Mouse (Mus musculus) neural tube, embryonic 10.5 days (tissue): ENCODE measurements around the gene B4galt3.

Experiments used
- DNase-seq: peaks from one replicate; pipeline ENCODE4 v3.0.0-alpha.2; 2017; ENCODE audit warnings: low spot score; ENCODE audit errors: extremely low spot score

The B4galt3 gene

DNA sequence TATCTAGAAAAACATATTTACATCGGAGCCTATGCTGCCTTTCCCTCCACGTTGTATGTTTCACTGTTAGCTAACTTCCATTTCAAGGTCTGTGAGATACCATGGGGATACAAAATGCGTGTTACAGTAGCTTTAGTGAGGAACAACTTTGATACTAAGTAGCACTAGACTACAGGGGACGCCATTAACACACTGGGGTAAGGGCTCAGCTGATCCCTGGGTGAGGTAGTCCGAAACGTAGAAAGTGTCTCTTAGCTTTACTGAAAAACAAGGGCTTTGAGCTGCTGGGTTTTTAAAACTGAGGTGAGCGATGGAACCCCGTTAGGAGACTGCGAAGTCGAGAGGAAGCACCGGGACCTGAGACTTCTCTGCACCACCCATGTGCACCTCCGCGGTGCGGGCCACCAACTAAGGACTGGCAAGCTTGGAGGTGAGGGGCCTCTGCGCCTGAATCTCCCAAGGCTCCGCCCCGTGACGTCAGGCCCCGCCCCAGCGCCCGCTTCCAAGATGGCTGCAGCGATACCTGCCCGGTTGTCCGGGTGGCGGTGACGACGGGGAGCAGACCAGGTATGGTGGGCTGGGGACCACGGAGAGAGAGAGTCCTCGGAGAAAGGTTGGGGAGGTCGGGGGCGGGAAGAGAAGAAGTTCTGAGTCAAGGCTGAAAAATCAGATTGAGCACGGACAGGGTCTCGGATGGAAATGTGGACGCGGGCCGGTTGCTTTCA is at the start of gene B4galt3:
Gene B4galt3, plus strand, starts transcription at position 481 of the 725 bp plus-strand sequence.
- DNase-seq: peak; percentile 96

DNA sequence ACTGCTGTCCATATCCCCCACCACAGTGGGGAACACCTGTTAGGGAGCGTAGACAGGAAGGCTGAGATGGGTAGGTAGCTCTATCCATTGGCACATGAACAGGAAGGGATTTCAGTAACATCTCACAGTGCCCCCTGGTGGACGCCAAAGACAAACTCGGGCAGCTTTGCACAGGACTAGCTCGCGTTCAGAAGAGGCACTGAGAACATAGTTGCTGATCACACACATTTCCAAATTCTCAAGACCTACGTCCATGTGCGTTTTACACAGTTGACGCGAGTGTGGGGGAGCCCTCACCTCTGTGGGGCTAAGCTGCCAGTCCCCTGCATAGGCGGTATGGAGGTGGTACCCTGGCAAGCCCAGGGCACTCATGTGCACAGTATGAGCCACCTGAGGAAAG is 49.3 kb upstream of the B4galt3 start:
- peak; percentile 87 for DNase-seq

GRCm38 (mm10) chr1:171221281-171222193 is 48.6 kb upstream of the B4galt3 start:
- DNase-seq: no peak

DNA sequence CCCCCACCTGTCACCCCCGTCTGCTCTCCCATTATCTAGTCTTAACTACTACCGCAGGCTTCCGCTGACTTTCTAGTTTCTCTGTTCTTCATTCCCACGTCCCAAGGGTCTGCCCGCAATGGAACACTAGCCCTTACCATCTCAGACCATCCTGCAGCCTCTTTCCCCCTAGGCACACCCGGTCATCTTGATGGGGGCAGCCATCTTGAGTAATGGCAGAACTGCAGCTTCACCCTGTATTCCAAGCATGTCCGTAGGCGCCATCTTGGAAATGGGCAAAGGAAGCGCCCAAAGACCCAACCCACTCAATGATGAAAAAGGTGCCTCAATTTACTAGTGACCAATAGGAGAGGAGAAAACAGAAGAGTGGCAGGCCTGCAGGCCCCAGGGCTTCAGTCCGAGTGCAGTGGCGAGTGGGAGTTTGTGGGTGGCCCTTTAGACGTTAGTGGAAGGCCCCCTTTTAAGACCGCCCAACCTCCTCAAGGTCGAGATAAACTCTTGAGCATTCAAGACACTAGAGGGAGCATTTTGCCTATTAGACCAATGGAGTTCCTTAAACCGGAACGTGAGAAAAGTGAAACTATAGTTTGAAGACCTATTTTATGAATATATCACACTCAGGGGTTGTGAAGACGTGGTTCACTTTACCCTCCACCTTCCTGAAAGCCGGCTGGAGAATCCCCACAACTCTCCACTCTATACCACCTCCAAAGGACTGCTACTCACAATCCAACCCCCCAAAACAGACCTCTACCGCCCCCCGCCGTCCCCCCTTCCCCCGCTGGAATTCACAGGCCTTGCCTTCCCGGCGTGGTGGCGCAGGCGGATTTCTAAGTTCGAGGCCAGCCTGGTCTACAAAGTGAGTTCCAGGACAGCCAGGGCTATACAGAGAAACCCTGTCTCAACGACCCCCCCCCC is 47.6 kb upstream of the B4galt3 start, which contains the start of gene Tomm40l:
Gene Tomm40l, minus strand, starts transcription at position 277 of the 918 bp plus-strand sequence.
- peak; percentile 86 for DNase-seq

DNA sequence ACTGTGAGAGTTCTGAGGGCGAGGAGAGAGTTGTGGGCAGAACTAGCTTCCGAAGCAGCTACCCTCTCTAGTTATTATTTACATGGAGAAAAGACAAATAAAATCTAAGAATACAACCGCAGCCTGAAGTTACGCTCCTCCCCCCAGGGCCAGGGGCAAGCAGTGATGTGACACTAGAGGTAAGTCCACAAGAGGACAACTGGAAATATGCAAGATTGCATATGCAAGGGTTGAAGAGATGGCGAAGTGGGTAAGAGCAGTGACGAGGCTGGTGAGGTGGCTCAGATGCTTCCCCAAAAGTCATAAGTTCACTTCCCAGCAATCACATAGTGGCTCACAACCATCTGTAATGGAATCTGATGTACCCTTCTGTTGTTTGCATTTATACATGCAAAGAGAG is 47.0 kb upstream of the B4galt3 start:
- DNase-seq: no peak

GRCm38 (mm10) chr1:171223796-171224195 is 46.3 kb upstream of the B4galt3 start:
- no peak for DNase-seq

DNA sequence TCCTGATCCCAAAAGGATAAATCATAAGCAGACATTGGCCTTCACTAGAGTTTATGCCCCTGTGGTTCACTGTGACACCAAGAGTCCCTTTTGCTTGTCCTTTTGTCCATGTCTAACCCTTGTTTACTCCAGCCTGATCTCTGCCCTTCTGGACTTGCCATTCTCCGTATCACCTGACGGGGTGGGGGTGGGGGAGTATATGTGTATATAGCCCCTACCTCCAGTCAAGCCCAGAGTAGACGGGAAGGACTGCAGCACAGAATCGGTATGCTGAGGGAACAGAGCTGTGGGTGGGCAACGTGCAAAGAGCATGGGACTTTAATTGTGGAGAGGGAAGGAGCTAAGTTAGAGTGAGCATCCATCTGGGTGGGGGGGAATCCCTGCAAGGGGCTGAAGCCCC is 45.3 kb upstream of the B4galt3 start, which contains the start of gene Apoa2:
Gene Apoa2, plus strand, starts transcription at position 198 of the 400 bp plus-strand sequence.
- no peak for DNase-seq

GRCm38 (mm10) chr1:171226780-171227179 is 43.3 kb upstream of the B4galt3 start:
- no peak for DNase-seq

DNA sequence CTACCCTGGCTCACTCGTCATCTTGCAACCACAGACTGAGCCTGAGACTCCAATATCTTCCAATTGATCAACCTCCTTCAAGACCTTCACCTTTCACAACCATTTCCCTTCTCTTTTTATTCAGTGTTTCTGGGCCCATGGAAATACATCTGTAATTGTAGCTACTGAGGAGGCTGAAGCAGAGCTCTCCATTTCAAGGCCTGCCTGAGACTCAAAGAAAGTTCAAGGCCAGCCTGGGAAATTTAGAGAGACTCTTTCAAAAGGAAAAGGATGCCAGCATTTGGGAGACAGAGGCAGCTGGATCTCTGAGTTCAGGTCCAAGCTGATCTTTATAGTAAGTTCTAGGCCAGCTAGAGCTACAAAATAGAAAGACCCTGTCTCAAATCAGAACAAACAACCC is 42.2 kb upstream of the B4galt3 start:
- DNase-seq: no peak

- no peak for DNase-seq
Measured at GRCm38 (mm10) chr1:171229750-171230149, 40.4 kb upstream of the B4galt3 start.

- no peak for DNase-seq
Measured at GRCm38 (mm10) chr1:171230215-171230614, 39.9 kb upstream of the B4galt3 start.

- no peak for DNase-seq
Measured at GRCm38 (mm10) chr1:171231844-171232243, 38.3 kb upstream of the B4galt3 start.

DNA sequence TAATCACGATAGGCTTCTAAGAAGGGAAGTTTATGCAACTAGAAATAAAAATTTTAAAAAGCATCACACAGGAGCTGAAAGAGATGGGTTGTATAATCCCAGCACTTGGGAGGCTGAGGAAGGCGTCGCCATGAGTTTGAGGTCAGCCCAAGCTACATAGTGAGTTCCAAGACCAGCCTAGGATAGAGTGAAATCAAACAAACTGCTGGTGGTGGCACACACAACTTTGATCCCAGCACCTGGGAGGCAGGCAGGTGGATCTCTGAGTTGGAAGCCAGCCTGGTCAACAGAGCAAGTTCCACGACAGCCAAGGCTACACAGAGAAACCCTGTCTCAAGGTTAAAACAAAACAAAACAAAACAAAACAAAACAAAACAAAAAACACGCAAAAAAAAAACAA is 37.8 kb upstream of the B4galt3 start:
- DNase-seq: no peak

GRCm38 (mm10) chr1:171232800-171233730 is 37.1 kb upstream of the B4galt3 start:
- no peak for DNase-seq

GRCm38 (mm10) chr1:171234126-171234525 is 36.0 kb upstream of the B4galt3 start, which contains the start of gene Fcer1g:
TSS of gene Fcer1g (minus strand) at chr1:171234365.
- no peak for DNase-seq

DNA sequence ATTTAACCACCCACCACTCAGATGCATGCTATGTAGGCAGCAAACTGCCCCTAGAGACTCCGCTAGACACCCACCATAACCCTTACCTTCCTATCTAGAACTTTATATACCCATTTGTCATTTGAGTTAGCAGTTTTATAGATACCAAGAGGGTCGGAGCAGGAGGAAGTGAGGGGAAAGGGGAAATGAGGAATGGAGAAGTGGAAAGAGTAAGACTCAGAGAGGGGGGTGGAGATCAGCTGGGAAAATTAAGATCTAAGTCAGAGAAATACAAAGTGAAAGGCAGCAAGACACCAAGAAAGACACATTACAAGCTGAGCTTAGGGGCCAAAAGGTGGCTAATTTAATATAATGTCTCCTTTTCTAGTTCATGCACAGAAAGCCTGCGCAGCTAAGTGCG is 35.6 kb upstream of the B4galt3 start:
- DNase-seq: no peak

DNA sequence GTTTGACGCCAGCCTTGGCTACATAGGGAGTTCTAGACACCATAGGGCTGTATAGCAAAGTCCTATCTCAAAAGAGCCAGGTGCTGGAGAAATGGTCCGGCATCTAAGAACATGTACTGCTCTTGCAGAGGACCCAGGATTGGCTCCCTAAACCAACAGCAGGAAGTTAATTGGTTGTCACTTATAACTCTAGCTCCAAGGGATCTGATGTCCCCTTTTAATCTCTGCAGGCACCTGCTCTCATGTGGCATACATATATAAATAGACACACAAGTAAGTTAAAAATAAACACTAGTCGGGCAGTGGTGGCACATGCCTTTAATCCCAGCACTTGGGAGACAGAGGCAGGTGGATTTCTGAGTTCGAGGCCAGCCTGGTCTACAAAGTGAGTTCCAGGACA is 34.3 kb upstream of the B4galt3 start:
- DNase-seq: no peak

GRCm38 (mm10) chr1:171237438-171237837 is 32.7 kb upstream of the B4galt3 start:
- no peak for DNase-seq

GRCm38 (mm10) chr1:171238463-171238862 is 31.7 kb upstream of the B4galt3 start:
- no peak for DNase-seq
